Mouse (Mus musculus) adrenal gland, adult 18-20 months (tissue): ENCODE measurements at regions not wholly inside any gene's neighbourhood (a gene's known extent, or its start where the extent isn't known, plus 50 kb on each side); places are given as distances from the start of the nearest gene placed in this dataset.

Source experiments
- DNase-seq, 2 experiments: peaks; one replicate each; pipeline ENCODE4 v3.0.0; 2021 to 2022; ENCODE audit warnings: low spot score in 2 of 2

DNA sequence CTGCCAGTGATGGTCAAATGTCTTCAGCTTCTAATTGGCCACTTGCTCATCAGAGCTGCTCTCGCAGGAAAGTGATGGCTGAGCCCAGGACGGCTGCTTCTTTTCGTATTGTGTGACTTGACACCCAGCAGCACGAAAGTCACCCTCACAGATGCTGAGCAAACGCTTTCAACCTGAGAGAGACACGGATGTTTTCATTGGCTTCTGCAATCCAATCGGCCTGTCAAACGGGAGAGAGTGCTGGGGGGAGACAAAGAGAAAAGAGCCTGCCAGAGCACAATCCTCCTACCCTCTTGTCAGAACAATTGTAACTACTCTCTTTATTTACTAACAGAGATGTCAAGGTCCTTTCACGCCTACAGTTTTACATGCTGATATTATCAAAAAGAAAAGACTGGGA is 289.9 kb downstream of the Nsun3 start:
- no peak for DNase-seq

DNA sequence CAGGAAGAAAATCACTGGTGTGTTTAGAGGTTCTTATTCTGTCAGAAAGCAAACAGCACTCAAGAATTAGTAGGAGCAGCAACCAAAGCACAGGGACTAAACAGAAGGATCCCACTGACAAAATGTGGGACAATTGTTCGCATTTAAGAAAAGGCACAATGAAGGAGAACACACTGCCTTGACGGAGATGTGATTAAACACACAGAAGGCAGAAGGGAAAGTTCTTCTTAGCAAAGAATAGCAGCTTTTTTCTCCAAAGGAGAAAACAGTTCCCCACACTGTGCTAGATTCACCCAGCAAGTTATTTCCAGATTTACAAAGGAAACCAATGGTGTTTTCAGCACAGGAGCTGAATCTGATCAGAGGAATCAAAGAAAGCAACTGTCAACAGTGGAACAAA is 316.5 kb downstream of the Nsun3 start:
- DNase-seq, result no peak

DNA sequence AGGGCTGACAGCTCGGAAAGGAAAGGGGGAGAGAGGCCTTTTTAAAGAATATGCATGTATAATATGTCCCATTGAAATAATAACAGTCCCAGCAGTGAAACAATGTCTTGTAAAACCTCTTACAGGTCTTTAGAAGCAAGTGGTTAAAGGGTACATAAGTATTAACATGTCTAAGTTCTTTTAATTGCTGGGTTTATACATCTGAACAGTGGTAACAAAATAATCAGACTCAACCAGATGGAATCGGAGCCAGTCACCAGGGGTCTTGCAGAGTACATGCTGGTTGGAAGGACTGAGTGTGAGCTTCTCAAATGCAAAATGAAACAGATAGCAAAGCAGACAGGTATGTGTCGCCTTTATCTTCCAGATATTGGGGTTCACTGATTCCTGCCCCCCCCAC is 317.3 kb downstream of the Nsun3 start:
- no peak for DNase-seq

DNA sequence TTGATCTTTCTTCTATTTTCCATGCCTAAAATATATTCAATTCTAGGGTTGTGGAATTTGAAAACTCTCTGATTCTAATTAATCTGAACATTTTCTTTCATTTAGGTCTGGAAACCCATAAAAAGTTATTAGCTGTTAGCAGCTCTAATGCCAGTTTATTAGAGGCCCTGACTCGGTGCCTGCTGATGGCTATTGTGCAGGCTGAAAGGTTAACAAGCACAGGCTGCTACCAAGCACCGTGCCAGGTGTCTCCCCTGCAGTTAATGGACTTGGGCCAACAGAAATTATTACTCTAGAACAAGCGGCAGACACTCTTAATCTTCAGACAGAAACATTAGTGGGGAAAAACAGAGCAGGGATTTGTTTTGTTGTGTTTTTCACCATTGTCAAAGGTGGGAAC is 317.8 kb downstream of the Nsun3 start:
- no peak for DNase-seq

DNA sequence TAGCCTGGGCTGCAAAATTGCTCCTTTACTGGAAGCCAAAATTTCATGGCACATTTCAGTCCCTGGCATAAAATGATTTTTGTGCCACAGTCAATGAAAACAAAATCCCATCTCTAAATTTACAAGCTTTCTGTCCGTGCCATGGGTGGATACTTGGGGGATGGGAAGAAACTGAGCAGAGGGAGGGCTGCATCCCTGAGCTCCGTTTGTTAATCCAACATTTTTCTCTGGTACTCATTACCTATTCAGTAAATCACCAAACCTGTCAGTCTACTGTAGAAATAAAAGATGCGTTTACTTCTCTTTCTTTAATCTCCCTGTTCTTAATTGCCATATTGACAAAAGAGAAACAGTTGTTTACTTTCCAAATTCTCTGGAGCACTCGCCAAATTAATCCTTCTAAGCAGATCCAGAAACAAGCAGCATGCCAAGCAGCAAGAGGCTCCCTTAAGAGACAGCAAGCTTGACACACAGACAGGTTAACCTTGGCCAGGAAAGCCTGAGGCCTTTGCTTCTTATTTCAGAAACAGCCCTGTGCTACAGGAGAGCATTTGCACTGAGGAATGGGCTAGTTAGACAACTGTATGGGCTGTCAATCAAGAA is 326.6 kb downstream of the Nsun3 start:
- no peak for DNase-seq

DNA sequence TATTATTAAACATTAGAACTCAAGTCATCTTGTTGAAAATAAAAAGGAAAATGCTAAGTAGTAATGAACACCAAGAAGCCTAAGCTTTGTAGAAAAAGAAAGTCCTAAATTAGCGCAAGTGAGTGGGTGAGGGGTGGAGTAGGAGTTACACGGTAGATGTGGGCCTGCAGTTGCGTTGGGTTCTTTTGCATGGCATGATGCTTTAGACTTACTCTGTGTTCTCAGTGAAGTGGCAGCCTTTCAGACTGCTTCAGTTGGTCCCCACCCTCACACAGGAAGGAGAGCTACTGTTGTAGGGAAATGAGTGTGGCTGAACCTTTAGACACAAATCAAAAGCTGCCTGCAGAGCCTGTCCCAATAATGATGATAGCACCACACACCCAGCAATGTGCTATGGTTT is 336.9 kb downstream of the Nsun3 start:
- no peak for DNase-seq

DNA sequence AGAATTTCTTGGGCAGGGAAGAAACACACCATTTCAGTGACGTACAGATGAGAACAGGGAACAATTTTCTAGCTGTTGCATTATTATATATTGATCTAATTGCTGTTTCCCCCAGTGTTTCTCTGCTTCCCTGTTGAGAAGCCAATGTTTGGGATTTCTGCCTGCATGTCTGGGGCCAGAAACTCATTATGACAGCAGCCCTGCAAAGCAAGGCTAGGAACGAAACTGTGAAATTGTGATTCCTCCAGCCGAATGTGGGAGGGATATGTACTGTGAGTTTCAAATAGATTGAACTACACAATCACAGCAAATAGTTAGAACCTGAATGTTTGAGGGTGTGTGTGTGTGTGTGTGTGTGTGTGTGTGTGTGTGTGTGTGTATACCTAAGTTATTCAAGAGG is 339.2 kb downstream of the Nsun3 start:
- no peak for DNase-seq

DNA sequence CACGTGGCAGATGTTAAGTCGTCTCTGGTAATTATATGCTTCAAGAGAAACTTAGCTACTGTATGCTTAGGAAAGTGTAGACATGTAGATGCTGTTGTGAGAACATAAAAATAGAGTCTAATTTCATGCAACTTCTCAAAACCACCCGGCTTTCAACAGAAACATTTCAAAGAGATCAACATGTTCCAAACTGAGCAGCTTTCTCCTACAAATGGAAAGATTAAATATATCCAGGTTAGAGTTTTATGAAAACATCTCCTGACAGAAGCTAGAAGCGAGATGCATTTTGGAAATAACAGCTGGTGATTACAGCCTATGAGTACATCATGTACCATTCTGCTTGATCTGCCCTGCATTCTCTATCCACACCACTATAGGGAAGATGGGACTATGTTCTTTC is 345.4 kb downstream of the Nsun3 start:
- no peak for DNase-seq

DNA sequence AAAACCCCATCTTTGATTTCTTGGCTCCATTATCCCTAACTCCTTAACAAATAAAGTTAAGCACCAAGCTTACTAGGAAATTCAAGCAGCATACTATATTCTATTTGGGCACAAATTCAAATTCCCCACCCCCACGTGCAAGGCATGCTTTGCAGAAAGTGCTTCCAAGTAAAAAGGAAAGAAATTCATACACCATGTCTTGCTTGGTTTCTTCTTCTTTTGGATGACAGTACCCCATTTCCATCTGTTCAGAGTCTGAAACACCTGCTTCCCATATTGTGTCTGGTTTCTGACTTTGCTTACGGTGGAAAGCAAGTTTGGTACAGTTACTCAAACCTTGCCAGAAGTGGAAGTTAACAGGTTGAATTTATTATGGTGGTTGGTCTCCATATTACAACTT is 353.5 kb downstream of the Nsun3 start:
- DNase-seq, result no peak

DNA sequence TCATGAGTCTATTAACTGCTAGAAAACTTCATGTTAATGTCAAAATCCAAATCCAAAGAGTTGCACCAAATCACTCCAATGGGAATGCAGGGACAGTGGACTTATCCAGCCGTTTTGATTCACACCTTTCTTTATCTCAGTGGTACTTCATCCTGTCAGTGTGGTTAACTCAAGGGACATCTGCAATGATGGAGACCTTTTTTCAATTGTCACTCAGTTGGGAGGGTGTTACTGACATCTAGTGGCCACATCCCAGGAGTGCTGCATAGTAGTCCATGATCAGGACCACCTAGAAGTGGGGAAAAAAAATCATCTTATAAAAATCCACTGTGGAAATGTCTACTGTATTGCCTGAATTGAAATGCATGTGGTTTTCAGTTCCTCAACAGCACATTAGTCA is 372.1 kb downstream of the Nsun3 start:
- peak in 1 of 2 experiments; percentile 2 for DNase-seq

DNA sequence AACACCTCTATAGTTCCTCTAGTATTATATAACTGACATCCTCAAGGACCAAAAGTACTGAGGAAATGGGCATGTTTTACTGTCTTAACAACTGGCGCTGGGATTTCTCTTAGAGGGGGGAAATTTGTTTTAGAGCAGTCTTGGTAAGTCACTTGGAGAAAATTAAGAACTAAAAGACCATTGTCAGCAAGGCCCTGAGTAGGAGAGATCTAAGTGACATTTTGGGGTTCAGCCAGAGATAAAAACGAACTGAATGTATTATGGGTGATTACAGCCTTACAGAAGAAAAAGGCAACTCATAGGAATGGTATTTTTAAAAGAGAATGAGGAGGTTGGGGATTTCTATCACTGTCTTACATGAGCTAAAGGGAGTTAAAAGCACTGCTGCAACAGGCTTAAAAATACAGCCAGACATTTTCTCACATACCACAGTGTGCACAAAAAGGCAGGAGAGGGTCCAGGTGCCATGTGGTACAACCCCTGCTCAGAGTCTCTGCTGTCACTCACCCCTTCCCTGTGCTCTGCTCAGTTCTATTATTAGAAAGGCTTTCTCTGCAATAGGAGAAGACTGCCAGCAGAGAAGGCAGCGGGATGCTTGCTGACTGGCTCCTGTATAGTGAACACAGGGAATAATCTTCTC is 379.0 kb downstream of the Nsun3 start:
- DNase-seq, result no peak

DNA sequence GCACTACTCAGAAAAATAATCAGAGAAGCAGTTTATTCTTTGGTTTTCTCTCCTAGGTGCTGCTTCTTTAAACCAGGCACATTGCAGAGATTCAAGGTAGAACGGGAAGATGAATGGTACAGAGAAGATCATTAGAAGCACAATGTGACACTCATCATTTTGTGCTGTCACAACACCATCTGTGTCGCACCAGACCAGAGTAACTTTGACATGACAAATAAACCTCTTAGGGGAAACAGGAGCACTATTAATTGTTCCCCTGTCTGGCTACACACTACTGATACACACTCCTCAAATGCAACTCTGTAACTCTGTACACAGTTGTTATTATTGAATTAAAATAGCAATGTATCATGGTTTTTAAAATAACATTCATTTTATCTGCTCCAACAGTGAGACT is 380.2 kb downstream of the Nsun3 start:
- DNase-seq, result no peak

DNA sequence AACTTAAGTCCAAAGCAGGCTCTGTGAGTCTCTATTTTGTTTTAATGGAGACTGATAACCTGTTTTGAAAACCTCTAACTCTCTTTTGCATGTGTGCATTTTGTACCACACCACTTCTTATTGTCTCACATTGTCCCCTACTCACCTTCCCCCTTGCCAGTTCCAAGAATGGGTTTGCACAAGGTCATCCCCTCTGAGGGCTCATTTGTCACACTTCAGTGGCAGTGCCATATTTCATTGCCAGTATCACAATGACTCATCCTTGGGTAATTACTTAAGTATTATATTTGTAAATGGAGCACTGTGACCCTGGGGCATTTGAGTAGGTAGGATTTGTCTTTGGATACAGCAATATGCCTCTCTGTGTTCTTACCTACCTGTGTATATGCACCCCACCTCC is 429.3 kb downstream of the Nsun3 start:
- DNase-seq, result no peak

DNA sequence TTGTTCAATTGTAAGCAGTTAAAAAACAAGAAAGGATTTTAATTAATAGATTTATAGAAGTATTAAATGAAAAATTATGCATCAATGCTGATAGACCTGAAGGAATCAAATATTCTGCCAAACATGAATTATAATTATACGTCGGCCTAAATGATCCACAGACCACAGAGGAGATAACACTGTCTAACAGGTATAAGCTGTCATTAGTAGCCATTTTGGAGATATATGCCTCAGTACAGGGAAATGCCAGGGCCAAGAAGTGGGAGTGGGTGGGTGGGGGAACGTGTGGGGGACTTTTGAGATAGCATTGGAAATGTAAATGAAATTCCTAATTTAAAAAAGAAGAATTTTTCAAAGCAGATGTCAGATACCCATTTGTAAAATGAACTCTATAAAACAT is 430.3 kb downstream of the Nsun3 start:
- DNase-seq, result no peak

DNA sequence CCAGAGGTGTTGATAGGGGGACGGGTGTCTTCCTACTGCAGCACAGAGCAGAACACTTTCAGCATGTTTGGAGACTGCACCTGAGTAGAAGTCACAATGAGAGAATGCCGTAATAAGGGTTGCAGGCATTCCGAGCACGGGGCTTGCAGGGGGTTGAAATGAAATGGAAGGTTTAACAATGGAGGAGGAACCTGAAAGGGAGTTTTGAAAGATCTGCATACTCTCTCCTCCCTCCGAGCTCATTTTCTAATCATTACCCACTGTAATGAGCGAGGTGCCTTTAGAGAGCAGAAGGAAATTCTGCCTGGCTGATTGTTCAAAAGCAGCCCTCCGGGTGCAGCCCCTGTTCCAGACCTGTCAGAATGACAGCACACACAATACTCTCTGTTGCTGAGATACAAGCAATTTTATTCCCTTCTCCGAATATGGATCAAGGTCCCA is 430.8 kb downstream of the Nsun3 start:
- no peak for DNase-seq

DNA sequence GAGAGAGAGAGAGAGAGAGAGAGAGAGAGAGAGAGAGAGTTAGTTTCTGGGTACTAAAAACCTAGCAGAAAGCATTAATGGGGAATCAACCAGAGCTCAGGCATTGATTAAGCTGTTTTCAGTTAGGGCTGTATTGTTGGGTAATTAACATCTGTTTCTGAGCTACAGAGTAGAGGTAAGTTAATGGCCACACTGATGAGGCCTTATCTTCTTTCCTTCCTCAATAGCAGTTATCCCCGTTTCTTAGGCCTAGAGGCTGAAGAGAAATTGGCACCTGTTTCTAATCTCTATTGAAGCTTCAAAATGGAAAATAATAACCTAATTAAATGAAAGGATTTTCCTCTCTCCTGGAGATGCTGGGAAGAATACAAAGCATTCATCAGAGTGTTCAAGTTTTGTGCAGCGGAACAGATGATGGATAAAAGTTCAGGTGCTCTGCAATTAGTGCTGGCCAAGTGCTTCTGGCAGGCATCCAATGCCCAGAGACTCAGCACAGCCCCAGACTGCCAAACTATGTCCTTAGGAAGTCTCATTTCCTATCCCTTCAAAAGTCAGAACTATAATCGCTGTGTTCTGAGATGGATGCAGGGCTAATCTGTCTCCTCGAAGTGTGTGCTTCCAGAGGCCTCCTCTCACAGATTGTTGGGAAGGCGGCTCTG is 459.1 kb downstream of the Nsun3 start:
- DNase-seq, result no peak

DNA sequence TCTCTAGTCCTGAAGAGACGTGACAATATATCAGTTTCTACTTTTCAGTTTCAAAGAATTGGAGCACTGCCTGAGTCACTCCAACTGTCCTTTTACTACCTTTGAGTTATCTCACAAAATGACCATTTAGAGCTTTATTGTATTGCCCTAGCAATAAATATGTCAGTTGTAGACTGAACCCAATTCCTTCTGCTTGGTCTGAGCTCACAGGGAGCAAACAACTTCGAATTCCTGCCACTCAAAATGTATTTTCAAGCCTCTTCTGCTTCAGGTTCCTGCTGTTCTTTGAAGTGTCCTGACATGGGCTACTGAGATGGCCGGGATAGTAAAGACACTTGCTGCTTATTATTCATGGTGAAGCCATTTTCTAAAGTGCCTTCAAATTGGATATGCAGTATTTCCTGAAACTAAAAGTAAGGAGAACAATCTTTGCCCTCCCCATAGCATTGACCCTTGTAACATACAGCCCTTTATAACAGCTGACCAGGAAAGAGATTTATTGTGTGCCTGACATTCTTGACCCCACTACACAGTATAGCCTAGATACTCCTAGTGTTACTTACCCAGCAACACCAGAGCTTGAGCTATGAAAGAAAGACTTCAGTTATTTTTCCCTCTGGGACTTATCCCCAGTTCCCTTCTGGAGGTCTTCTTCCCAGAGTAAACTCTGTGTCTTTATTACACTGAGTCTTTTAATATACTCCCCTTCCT is 460.9 kb downstream of the Nsun3 start:
- no peak for DNase-seq

DNA sequence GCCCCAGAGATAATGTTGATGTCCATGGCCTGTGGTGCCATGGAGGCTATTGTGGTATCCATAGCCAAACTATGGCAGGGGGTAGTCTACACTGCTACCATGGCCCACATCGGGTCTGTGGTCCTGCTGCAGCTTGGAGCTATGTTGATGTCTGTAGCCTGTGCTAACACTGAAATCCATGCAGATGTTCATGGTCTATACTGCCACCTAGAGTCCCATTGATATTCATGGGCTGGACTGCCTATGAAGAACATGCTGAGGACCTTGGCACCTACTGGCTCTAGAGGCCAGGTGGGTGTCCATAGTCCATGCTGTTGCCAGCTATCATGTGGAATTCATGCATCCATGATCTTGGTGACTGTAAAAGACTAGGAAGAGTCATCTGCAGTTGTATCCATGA is 463.8 kb downstream of the Nsun3 start:
- no peak for DNase-seq

DNA sequence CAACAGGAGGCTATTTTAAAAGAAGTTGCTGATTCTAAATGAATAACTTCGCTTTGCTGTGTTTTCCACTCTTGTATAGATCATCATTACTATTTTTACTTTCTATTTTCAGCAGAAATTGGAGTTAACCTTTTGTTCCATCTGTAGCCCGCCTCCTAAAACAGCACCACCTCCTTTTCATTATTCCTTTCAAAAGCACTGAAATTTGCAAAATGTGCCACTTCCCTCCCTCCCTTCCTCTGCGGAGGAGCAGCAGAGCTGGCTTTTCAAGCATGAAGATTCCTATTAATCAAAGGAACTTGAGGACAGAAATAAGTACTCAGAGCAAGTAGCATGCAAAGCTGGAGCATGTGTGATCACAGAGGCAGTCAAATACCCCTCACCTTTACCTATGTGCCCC is 497.7 kb downstream of the Nsun3 start:
- DNase-seq, result no peak
